Comparison of ENCODE assay signal across 23 mouse cellular contexts in the genomic region with DNA sequence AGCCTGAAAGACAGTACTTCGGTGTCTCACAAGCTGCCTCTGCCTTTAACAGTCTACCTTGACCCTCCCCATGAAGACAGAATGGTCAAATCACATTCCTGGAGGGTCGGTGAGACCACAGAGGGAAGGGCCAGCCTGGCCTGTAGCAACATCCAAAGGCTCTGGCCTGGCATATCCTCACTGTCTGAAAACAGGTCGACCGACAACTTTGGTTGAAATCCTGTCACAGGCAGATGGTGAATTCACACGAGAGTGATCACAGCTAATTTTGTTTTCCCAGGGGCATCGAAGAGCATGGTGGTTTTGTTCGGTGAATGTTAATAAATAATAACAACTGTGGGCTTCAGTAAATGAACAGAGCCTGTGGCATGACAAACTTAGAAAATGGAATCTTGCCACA.
A peak's percentile ranks its signal among the peaks of the same experiment; 100 is the strongest.
DNase-seq lines count a peak whose midpoint lies in the region; ATAC-seq and TF ChIP-seq lines count a peak whose summit lies in the region.
"Had no signal": no experiment of that assay in that cellular context is flagged by ENCODE, and none has a peak within 500 bp of the region (broad histone marks: within the 10 kb centered on the region; RNA-seq: fewer than 3 reads in every experiment).

No protein-coding gene starts in this region.

- no peak overlapping the region for H3K4me3 ChIP-seq in hindbrain, postnatal 0 days (ENCODE audit: low read length)
- no peak overlapping the region for H3K4me3 ChIP-seq in hindbrain, embryonic 13.5 days
- H3K4me3 ChIP-seq: embryonic facial prominence, embryonic 12.5 days; heart, adult 2 months; heart, embryonic 15.5 days; limb, embryonic 12.5 days; neural tube, embryonic 15.5 days had no signal

- 44% methylated on average over 7 of the region's 7 CpGs for WGBS in hindbrain, postnatal 0 days
- 53% methylated on average over 7 of the region's 7 CpGs for WGBS in hindbrain, embryonic 13.5 days

- H3K27me3 ChIP-seq in hindbrain, postnatal 0 days (ENCODE audit: insufficient read depth, low read length), result no peaks in the 10 kb centered on the region
- no peaks in the 10 kb centered on the region for H3K27me3 ChIP-seq in hindbrain, embryonic 13.5 days
- H3K27me3 ChIP-seq: embryonic facial prominence, embryonic 12.5 days; heart, embryonic 15.5 days; limb, embryonic 12.5 days; neural tube, embryonic 15.5 days had no signal

- no peak overlapping the region for H3K4me2 ChIP-seq in hindbrain, postnatal 0 days (ENCODE audit: low read depth, low read length)
- no peak overlapping the region for H3K4me2 ChIP-seq in hindbrain, embryonic 13.5 days
- H3K4me2 ChIP-seq: embryonic facial prominence, embryonic 12.5 days; heart, embryonic 15.5 days; limb, embryonic 12.5 days; liver, embryonic 11.5 days; midbrain, embryonic 11.5 days; neural tube, embryonic 15.5 days had no signal

- H3K9me3 ChIP-seq in hindbrain, postnatal 0 days (ENCODE audit: low read length), result no peaks in the 10 kb centered on the region
- no peaks in the 10 kb centered on the region for H3K9me3 ChIP-seq in hindbrain, embryonic 13.5 days
- H3K9me3 ChIP-seq: embryonic facial prominence, embryonic 12.5 days; heart, embryonic 15.5 days; limb, embryonic 12.5 days; neural tube, embryonic 15.5 days had no signal

- H3K4me1 ChIP-seq in hindbrain, postnatal 0 days (ENCODE audit: insufficient read depth, low read length), result no peaks in the 10 kb centered on the region
- H3K4me1 ChIP-seq in hindbrain, embryonic 13.5 days (replicated peaks), result no peaks in the 10 kb centered on the region
- H3K4me1 ChIP-seq: embryonic facial prominence, embryonic 12.5 days; heart, embryonic 15.5 days; limb, embryonic 12.5 days; neural tube, embryonic 15.5 days had no signal

- ATAC-seq in hindbrain, postnatal 0 days, result peak; percentile 55
- no peak for ATAC-seq in hindbrain, embryonic 13.5 days (ENCODE audit: low FRiP score)
- ATAC-seq in cerebellum, adult (ENCODE audit: insufficient number of reproducible peaks, low FRiP score, low TSS enrichment), result peak; percentile 74

- TF ChIP-seq CTCF in hindbrain, postnatal 0 days (IDR thresholded peaks at IDR 0.05; ENCODE audit: low read depth), result no peak

- no peaks in the 10 kb centered on the region for H3K36me3 ChIP-seq in hindbrain, postnatal 0 days (ENCODE audit: insufficient read depth, low read length)
- H3K36me3 ChIP-seq in hindbrain, embryonic 13.5 days, result no peaks in the 10 kb centered on the region
- H3K36me3 ChIP-seq: embryonic facial prominence, embryonic 12.5 days; heart, embryonic 15.5 days; limb, embryonic 12.5 days; neural tube, embryonic 15.5 days had no signal

- peak overlapping the region; percentile 20; the same call in 1 of the 2 replicates for H3K27ac ChIP-seq in hindbrain, postnatal 0 days
- no peak overlapping the region for H3K27ac ChIP-seq in hindbrain, embryonic 13.5 days
- H3K27ac ChIP-seq: embryonic facial prominence, embryonic 12.5 days; heart, adult 2 months; heart, embryonic 15.5 days; limb, embryonic 12.5 days; neural tube, embryonic 15.5 days had no signal

- no peak overlapping the region for H3K9ac ChIP-seq in hindbrain, postnatal 0 days (replicated peaks; ENCODE audit: low read length)
- no peak overlapping the region for H3K9ac ChIP-seq in hindbrain, embryonic 13.5 days
- H3K9ac ChIP-seq: embryonic facial prominence, embryonic 12.5 days; heart, embryonic 15.5 days; limb, embryonic 12.5 days; neural tube, embryonic 15.5 days had no signal

- DNase-seq in hindbrain, postnatal 0 days (ENCODE audit: low spot score), result peak; percentile 62
- DNase-seq in cerebellum, adult 9-10 months, result peak; percentile 82
- peak; percentile 3 for DNase-seq in retina, adult 2 months (ENCODE audit: low read depth, low spot score)
- DNase-seq in testis, postnatal 10 days (ENCODE audit: low spot score), result no peak
- DNase-seq in testis, postnatal 14 days (ENCODE audit: low spot score), result no peak
- DNase-seq in adrenal gland, adult (ENCODE audit: inconsistent age in 2 of 2, low spot score in 1 of 2), result no peak
- DNase-seq: adrenal gland, adult 2 months; gastrocnemius, postnatal 36 days; heart, adult 2 months; heart, postnatal 4 days; kidney, adult 11 months; lung, adult 18-20 months; lung, postnatal 10 days; right cerebral cortex, postnatal 14 days; thymus, postnatal 14 days had no signal

Comparison
In these comparisons a context has a peak if more than half of its experiments do, and no peak if none do; other contexts are left out.
1. DNase-seq: peak in hindbrain, postnatal 0 days (single experiment), cerebellum, adult 9-10 months (single experiment) and retina, adult 2 months (single experiment); none in testis, postnatal 10 days (single experiment), testis, postnatal 14 days (single experiment) and adrenal gland, adult (0 of 2).